Mouse (Mus musculus) lung, adult 2 months (tissue): Measurements from ENCODE around the gene Dab2. TPM values are rescaled to one million over a fixed set of nuclear protein-coding genes. Genes with fewer than 3 reads are reported as not detected.

Experiments
- DNase-seq: peaks from one replicate; pipeline ENCODE4 v3.0.0; 2022
- H3K4me1 ChIP-seq: fragments of 200-500 bp; 2 replicates; pipeline ENCODE4 v1.6.1; 2011; ENCODE audit warnings: low read length; ENCODE audit not compliant: control insufficient read depth, insufficient read depth
- H3K4me3 ChIP-seq: fragments of 200-500 bp; replicated peaks from 2 replicates; pipeline ENCODE3; 2011; ENCODE audit warnings: low read depth, mild to moderate bottlenecking, control low read depth, low read length; ENCODE audit errors: extremely low read depth
- CTCF ChIP-seq: fragments of 200-500 bp; IDR thresholded peaks from 2 replicates; pipeline ENCODE4 v1.5.1; 2011; ENCODE audit warnings: mild to moderate bottlenecking, low read length, control low read depth; ENCODE audit not compliant: insufficient read depth
- POLR2A ChIP-seq: fragments of 200-500 bp; IDR thresholded peaks from 2 replicates; pipeline ENCODE4 v1.6.1; 2011; ENCODE audit warnings: low read depth, mild to moderate bottlenecking, control low read depth, low read length, borderline replicate concordance; ENCODE audit errors: extremely low read depth
- WGBS: fragments of 180-500 bp; shearing (Covaris S2); methylation state at CpG from one replicate; pipeline ENCODE4 v1.1.7; 2018; 5-methylcytosine and 5-hydroxymethylcytosine counted together
- polyA plus RNA-seq: library from polyadenylated mRNA; depleted of rRNA; stranded (reverse); fragments of >200 nt; gene quantifications from 2 replicates; pipeline ENCODE4 v1.2.3, GENCODE M21; 2012

Gene Dab2
- polyA plus RNA-seq, 1 experiment: 43.4 TPM

GRCm38 (mm10) chr15:6435773-6436172 lies 136.2 kb downstream of the Dab2 start:
- H3K4me3 ChIP-seq: no peak overlapping the region
- TF ChIP-seq CTCF (peak; percentile 68), POLR2A (no peak)
- WGBS: 25% methylated on average over 2 of the region's 2 CpGs
- DNase-seq: peak; percentile 31
- no peaks in the 10 kb centered on the region; the same call in 1 of the 2 replicates for H3K4me1 ChIP-seq

- Histone ChIP-seq H3K4me1 (no peaks in the 10 kb centered on the region), H3K4me3 (no peak overlapping the region)
- DNase-seq: no peak
- 61% methylated on average over 3 of the region's 3 CpGs for WGBS
- TF ChIP-seq CTCF (no peak), POLR2A (no peak)
Measured at GRCm38 (mm10) chr15:6438685-6439084, 139.1 kb downstream of the Dab2 start.

DNA sequence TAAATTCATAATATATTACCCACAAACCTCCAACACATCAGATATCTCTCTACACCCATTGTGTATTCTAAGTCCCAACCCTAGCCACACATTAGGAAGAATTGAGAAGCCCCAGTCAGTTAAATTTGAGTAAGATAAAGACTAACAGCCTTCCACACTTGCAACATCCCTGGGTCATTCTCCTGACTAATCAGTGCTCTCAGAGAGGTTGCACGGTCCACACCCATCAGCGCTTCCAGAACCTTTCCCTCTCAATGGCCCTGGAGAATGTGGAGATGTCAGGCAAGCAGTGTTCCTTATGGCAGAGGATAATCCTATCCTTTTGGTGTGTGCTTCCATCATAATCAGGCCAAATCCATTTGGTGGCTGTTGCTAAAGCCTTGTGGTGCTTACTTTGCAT lies 144.9 kb downstream of the Dab2 start:
- 82% methylated on average over 2 of the region's 2 CpGs for WGBS
- no peak overlapping the region for H3K4me3 ChIP-seq
- no peak for DNase-seq
- no peaks in the 10 kb centered on the region for H3K4me1 ChIP-seq
- no peak for TF ChIP-seq POLR2A
- TF ChIP-seq CTCF: no peak

DNA sequence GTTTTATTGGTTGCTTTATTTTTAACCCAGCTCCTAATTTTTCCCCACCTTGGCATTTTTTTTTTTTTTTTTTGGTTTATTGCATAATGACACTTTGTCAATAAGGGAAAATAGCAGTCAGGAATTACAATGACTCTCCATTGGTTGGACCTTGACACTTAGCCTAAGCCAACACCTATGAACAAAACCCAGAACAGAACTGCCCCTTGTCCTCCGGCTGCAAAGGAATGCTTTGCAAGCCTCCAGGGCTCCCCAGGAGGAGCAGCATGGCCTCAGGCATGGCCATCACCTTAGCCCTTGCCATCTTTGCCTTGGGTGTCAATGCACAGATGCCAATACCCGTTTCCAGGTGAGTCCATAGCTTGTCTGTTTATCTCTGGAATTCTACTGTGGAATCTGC lies 145.5 kb downstream of the Dab2 start, which contains the start of gene C9:
TSS of gene C9 (plus strand) at position 193 of the 400 bp plus-strand sequence.
- Histone ChIP-seq H3K4me3 (no peak within 1 kb of the TSS), H3K4me1 (no peaks in the 10 kb centered on the region)
- 54% methylated on average over 2 of the region's 2 CpGs for WGBS
- DNase-seq: no peak
- TF ChIP-seq POLR2A (no peak), CTCF (no peak)

DNA sequence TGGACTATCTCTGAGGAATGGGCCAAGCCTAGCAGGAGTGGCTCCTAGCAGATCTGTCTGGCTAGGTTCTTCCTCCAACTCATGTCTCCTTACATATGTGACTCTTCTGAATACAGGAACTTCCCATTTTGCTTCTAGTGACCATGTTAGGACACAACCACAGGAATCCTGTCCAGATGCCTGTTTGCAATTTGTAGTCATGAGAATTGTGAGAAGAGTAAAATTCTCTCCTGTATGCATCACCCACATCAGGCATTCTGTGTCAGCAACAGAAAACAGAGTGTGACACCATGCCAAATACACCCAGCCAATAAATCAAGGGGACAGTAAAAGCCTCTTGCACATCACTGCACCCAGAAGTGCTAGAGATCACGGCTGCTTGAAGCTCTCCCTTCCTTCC lies 146.6 kb downstream of the Dab2 start:
- H3K4me3 ChIP-seq: no peak overlapping the region
- DNase-seq: no peak
- H3K4me1 ChIP-seq: no peaks in the 10 kb centered on the region
- TF ChIP-seq POLR2A (no peak), CTCF (no peak)
- 62% methylated on average over 1 of the region's 1 CpGs for WGBS

DNA sequence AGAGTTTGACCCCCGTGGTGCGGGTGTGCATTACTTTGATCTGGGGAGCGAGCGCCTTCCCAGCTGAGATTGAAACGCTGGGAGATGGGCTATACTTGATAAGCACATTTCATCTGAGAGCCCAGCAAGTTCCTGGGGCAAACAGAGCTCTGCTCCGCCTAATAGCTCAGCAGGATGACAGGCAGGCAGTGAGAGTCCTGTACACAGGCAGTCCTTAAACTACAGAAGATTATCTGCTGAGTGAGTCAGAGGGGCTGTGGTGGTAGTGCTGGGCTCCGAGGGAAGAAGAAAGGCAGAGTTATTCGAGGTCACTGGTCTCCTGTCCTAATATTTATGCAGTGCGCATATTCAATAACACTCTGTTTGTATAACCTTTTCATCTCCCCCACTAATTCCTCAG lies 149.3 kb downstream of the Dab2 start:
- 22% methylated on average over 9 of the region's 9 CpGs for WGBS
- no peak for TF ChIP-seq POLR2A
- TF ChIP-seq CTCF: no peak
- DNase-seq: no peak

GRCm38 (mm10) chr15:6454461-6454860 lies 154.9 kb downstream of the Dab2 start:
- Histone ChIP-seq H3K4me3 (no peak overlapping the region), H3K4me1 (no peaks in the 10 kb centered on the region)
- no peak for TF ChIP-seq CTCF
- no peak for TF ChIP-seq POLR2A
- no peak for DNase-seq
- whole genome bisulfite sequencing: 70% methylated on average over 2 of the region's 2 CpGs

More for the DNA sequence above, 149.3 kb downstream of the Dab2 start:
- H3K4me1 ChIP-seq: no peaks in the 10 kb centered on the region
- H3K4me3 ChIP-seq: no peak overlapping the region

GRCm38 (mm10) chr15:6461381-6461780 lies 161.8 kb downstream of the Dab2 start:
- Histone ChIP-seq H3K4me3 (no peak overlapping the region), H3K4me1 (no peaks in the 10 kb centered on the region)
- TF ChIP-seq POLR2A (no peak), CTCF (no peak)
- WGBS: 51% methylated on average over 8 of the region's 8 CpGs
- no peak for DNase-seq

- TF ChIP-seq POLR2A (no peak), CTCF (no peak)
- H3K4me1 ChIP-seq: no peaks in the 10 kb centered on the region
- H3K4me3 ChIP-seq: no peak overlapping the region
- WGBS: 77% methylated on average over 3 of the region's 3 CpGs
- DNase-seq: no peak
Measured at GRCm38 (mm10) chr15:6463361-6463923, 163.9 kb downstream of the Dab2 start.

DNA sequence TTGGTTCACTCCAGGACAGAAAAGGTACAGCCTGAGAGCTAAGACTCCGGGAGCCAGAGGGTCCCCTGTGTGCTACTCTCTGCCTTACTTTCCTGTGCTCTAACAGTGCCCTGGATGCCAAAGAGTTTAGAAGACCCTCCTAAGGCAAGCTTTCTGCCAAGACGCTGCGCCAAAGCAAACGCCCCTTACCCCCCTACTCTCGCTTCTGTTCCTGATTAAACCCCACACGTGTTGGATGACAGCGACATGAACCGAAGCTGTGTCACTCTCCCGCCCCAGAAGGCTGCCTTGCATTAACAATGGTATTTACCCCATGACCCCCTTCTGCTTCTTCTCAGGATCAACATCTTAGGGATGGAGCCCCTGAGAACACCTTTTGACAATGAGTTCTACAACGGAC lies 167.4 kb downstream of the Dab2 start:
- Histone ChIP-seq H3K4me1 (no peaks in the 10 kb centered on the region), H3K4me3 (no peak overlapping the region)
- no peak for DNase-seq
- WGBS: 85% methylated on average over 10 of the region's 10 CpGs
- no peak for TF ChIP-seq POLR2A
- no peak for TF ChIP-seq CTCF
